Mouse (Mus musculus) myocyte (in vitro differentiated cells): ENCODE measurements around the gene Ubac2.

Source experiments
- MAX ChIP-seq: IDR thresholded peaks from one replicate; pipeline ENCODE4 v1.6.1; 2011; ENCODE audit warnings: low read depth, mild to moderate bottlenecking, control low read depth
- MYOD1 ChIP-seq, 3 experiments: IDR thresholded peaks; one replicate each; pipeline ENCODE4 v1.6.1; 2011; ENCODE audit warnings: control low read depth in 2 of 3, low read depth in 2 of 3, mild to moderate bottlenecking in 2 of 3, moderate library complexity in 1 of 3; ENCODE audit not compliant: insufficient read length in 2 of 3, control insufficient read depth in 1 of 3
- POLR2A ChIP-seq: IDR thresholded peaks from one replicate; pipeline ENCODE4 v1.6.1; 2011; ENCODE audit warnings: low read depth, mild to moderate bottlenecking, control low read depth, moderate library complexity; ENCODE audit not compliant: insufficient read length

- TF ChIP-seq POLR2A, result no peak
- no peak for TF ChIP-seq MAX
- no peak for TF ChIP-seq MYOD1 (IDR thresholded peaks at IDR 0.05; ENCODE audit: control insufficient read depth in 1 of 3, insufficient read length in 2 of 3, low read depth in 2 of 3)
Measured at GRCm38 (mm10) chr14:121894511-121895135, 16.2 kb downstream of the Ubac2 start.
